Mouse (Mus musculus): ENCODE results near the gene Mnat1.

DNA sequence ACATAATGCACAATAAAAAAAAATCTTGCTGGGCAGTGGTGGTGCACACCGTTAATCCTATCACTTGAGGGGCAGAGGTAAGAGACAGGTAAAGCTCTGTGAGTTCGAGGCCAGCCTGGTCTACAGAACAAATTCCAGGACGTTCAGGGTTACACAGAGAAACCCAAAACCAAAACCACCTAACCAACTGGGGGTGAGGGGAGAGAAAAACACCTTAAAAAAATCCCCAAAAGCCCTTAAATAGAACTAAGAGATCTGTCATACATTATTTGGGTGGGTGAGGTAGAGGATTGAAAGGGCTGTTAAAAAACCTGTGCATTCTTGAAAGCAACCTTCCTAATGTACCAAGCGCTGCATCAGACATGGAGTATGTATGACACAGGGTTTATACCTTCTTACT, 85.0 kb downstream of the Mnat1 start:
- TF ChIP-seq CTCF (IDR thresholded peaks at IDR 0.05; ENCODE audit: control insufficient read depth, insufficient read depth, insufficient read length), result no peak
- no peak for TF ChIP-seq MAX (IDR thresholded peaks at IDR 0.05)
- no peak for TF ChIP-seq USF1 (IDR thresholded peaks at IDR 0.05; ENCODE audit: low read depth)

All from C2C12 (cell line).